Comparison of ENCODE assay signal across 11 mouse cellular contexts in the genomic region with DNA sequence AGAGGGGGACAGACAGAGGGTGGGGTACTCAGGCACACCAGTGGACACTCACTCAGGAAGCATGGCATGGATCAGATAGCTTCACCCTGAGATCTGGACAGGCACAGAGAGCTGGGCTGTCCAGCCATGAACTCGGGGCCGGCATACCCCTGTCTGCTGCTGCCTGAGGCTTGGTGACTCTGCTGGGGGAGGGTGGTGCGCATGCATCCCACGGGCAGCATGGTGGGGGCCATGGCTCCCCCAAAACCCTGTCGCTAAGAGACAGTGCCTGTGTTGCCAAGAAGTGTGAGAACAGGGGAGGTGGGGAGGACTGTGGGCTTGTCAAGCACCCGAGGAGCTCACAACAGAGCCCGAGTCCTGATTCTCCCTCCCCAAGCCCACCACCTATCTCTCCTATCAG. TPM values are rescaled to one million over a fixed set of nuclear protein-coding genes. Genes with fewer than 3 reads are reported as not detected.
DNase-seq lines count a peak whose midpoint lies in the region; ATAC-seq and TF ChIP-seq lines count a peak whose summit lies in the region.
"Had no signal": no experiment of that assay in that cellular context is flagged by ENCODE, and none has a peak within 500 bp of the region (broad histone marks: within the 10 kb centered on the region; RNA-seq: fewer than 3 reads in every experiment).

No protein-coding gene starts in this region.

- no peak for TF ChIP-seq CTCF in lung, embryonic 14.5 days (IDR thresholded peaks at IDR 0.05; ENCODE audit: low read depth)
- no peak for TF ChIP-seq CTCF in lung, postnatal 0 days (IDR thresholded peaks at IDR 0.05)

- no peak for TF ChIP-seq EP300 in lung, postnatal 0 days (IDR thresholded peaks at IDR 0.05)

- 0 out of 2 replicates have a peak, but pooled peaks have one; percentile 31 for ATAC-seq in forebrain, embryonic 13.5 days
- no peak for ATAC-seq in forebrain, embryonic 12.5 days (ENCODE audit: low FRiP score)
- peak; percentile 48; the same call in 1 of the 2 replicates for ATAC-seq in lung, embryonic 14.5 days (ENCODE audit: insufficient read depth)
- no peak for ATAC-seq in lung, postnatal 0 days
- ATAC-seq in stomach, embryonic 14.5 days (ENCODE audit: insufficient number of reproducible peaks, insufficient read depth, low FRiP score, low read depth): 0 out of 2 replicates have a peak, but pooled peaks have one; percentile 15
- ATAC-seq: intestine, embryonic 15.5 days had no signal

- no peak overlapping the region for H3K9ac ChIP-seq in forebrain, embryonic 13.5 days
- no peak overlapping the region for H3K9ac ChIP-seq in forebrain, embryonic 12.5 days
- no peak overlapping the region for H3K9ac ChIP-seq in lung, embryonic 14.5 days
- no peak overlapping the region for H3K9ac ChIP-seq in lung, postnatal 0 days (replicated peaks; ENCODE audit: low read depth)
- no peak overlapping the region for H3K9ac ChIP-seq in stomach, embryonic 14.5 days (replicated peaks; ENCODE audit: low read depth, low read length)
- H3K9ac ChIP-seq: intestine, embryonic 15.5 days; liver, embryonic 14.5 days had no signal

- peaks cover 3% of the 10 kb centered on the region; the same call in 1 of the 2 replicates for H3K27me3 ChIP-seq in forebrain, embryonic 13.5 days
- peaks cover 18% of the 10 kb centered on the region for H3K27me3 ChIP-seq in forebrain, embryonic 12.5 days
- no peaks in the 10 kb centered on the region; the same call in 1 of the 2 replicates for H3K27me3 ChIP-seq in lung, embryonic 14.5 days (ENCODE audit: insufficient read depth, low read length)
- H3K27me3 ChIP-seq in lung, postnatal 0 days (replicated peaks; ENCODE audit: insufficient read depth, low read length): no peaks in the 10 kb centered on the region
- 0 out of 2 replicates have a peak, but pooled peaks cover 5% of the 10 kb centered on the region for H3K27me3 ChIP-seq in stomach, embryonic 14.5 days (ENCODE audit: control insufficient read depth, insufficient read depth, low read length)

- DNase-seq in lung, embryonic 14.5 days: no peak
- no peak for DNase-seq in lung, postnatal 0 days (ENCODE audit: low spot score)
- DNase-seq in left cerebral cortex, postnatal 14 days (ENCODE audit: low spot score in 2 of 2): peak; percentile 66 to 87
- DNase-seq in embryo, embryonic 10 days (ENCODE audit: low spot score): no peak
- DNase-seq in gastrocnemius, postnatal 14 days: no peak

- H3K27ac ChIP-seq in forebrain, embryonic 13.5 days: no peak overlapping the region
- no peak overlapping the region for H3K27ac ChIP-seq in forebrain, embryonic 12.5 days
- H3K27ac ChIP-seq in lung, embryonic 14.5 days (ENCODE audit: low read depth): no peak overlapping the region
- H3K27ac ChIP-seq in lung, postnatal 0 days (ENCODE audit: low read length): no peak overlapping the region
- no peak overlapping the region for H3K27ac ChIP-seq in stomach, embryonic 14.5 days (ENCODE audit: low read length)
- H3K27ac ChIP-seq: intestine, embryonic 15.5 days; liver, embryonic 14.5 days had no signal

- H3K9me3 ChIP-seq in forebrain, embryonic 13.5 days (replicated peaks): no peaks in the 10 kb centered on the region
- H3K9me3 ChIP-seq in forebrain, embryonic 12.5 days: no peaks in the 10 kb centered on the region
- no peaks in the 10 kb centered on the region for H3K9me3 ChIP-seq in lung, embryonic 14.5 days (ENCODE audit: low read depth, low read length)
- no peaks in the 10 kb centered on the region for H3K9me3 ChIP-seq in lung, postnatal 0 days (ENCODE audit: low read length)
- H3K9me3 ChIP-seq in stomach, embryonic 14.5 days (ENCODE audit: control insufficient read depth, low read depth, low read length): no peaks in the 10 kb centered on the region
- H3K9me3 ChIP-seq: intestine, embryonic 15.5 days had no signal

- intact Hi-C loops in left cerebral cortex, postnatal 14 days (cut with DNase I): no loop called here
- intact Hi-C loops in gastrocnemius, postnatal 14 days (cut with DNase I; ENCODE audit: low total_unique reads): no loop called here

- peaks cover 6% of the 10 kb centered on the region for H3K4me1 ChIP-seq in forebrain, embryonic 13.5 days
- H3K4me1 ChIP-seq in forebrain, embryonic 12.5 days: peaks cover 8% of the 10 kb centered on the region; the same call in 1 of the 2 replicates
- H3K4me1 ChIP-seq in lung, embryonic 14.5 days (ENCODE audit: insufficient read depth): no peaks in the 10 kb centered on the region
- H3K4me1 ChIP-seq in lung, postnatal 0 days (ENCODE audit: insufficient read depth, low read depth, low read length): no peaks in the 10 kb centered on the region
- no peaks in the 10 kb centered on the region for H3K4me1 ChIP-seq in stomach, embryonic 14.5 days (ENCODE audit: control insufficient read depth, insufficient read depth, low read length)
- H3K4me1 ChIP-seq: intestine, embryonic 15.5 days had no signal

- no peak overlapping the region for H3K4me3 ChIP-seq in forebrain, embryonic 13.5 days
- H3K4me3 ChIP-seq in forebrain, embryonic 12.5 days (replicated peaks): no peak overlapping the region
- no peak overlapping the region for H3K4me3 ChIP-seq in lung, embryonic 14.5 days (ENCODE audit: low read depth, low read length)
- H3K4me3 ChIP-seq in lung, postnatal 0 days (ENCODE audit: low read depth, low read length): no peak overlapping the region
- H3K4me3 ChIP-seq in stomach, embryonic 14.5 days (ENCODE audit: low read depth, low read length): no peak overlapping the region
- H3K4me3 ChIP-seq: intestine, embryonic 15.5 days; myocyte had no signal

- no peak overlapping the region for H3K4me2 ChIP-seq in forebrain, embryonic 13.5 days
- no peak overlapping the region for H3K4me2 ChIP-seq in forebrain, embryonic 12.5 days
- H3K4me2 ChIP-seq in lung, embryonic 14.5 days: no peak overlapping the region; the same call in 1 of the 2 replicates
- H3K4me2 ChIP-seq in lung, postnatal 0 days (replicated peaks; ENCODE audit: low read depth, low read length): no peak overlapping the region
- no peak overlapping the region for H3K4me2 ChIP-seq in stomach, embryonic 14.5 days (replicated peaks; ENCODE audit: low read depth, low read length)
- H3K4me2 ChIP-seq: intestine, embryonic 15.5 days had no signal

- 60% methylated on average over 7 of the region's 7 CpGs for WGBS in forebrain, embryonic 13.5 days
- WGBS in forebrain, embryonic 12.5 days: 75% methylated on average over 7 of the region's 7 CpGs
- WGBS in lung, embryonic 14.5 days: 36% methylated on average over 7 of the region's 7 CpGs
- WGBS in lung, postnatal 0 days: 45% methylated on average over 7 of the region's 7 CpGs
- 54% methylated on average over 7 of the region's 7 CpGs for WGBS in stomach, embryonic 14.5 days

- peaks cover 13% of the 10 kb centered on the region; the same call in 1 of the 2 replicates for H3K36me3 ChIP-seq in forebrain, embryonic 13.5 days (ENCODE audit: poor library complexity, severe bottlenecking)
- H3K36me3 ChIP-seq in forebrain, embryonic 12.5 days (replicated peaks): no peaks in the 10 kb centered on the region; the same call in 1 of the 2 replicates
- H3K36me3 ChIP-seq in lung, embryonic 14.5 days (ENCODE audit: insufficient read depth): no peaks in the 10 kb centered on the region
- H3K36me3 ChIP-seq in lung, postnatal 0 days (ENCODE audit: insufficient read depth, low read length): no peaks in the 10 kb centered on the region
- no peaks in the 10 kb centered on the region for H3K36me3 ChIP-seq in stomach, embryonic 14.5 days (ENCODE audit: control insufficient read depth, insufficient read depth, low read length)
- H3K36me3 ChIP-seq: intestine, embryonic 15.5 days had no signal

RNA-seq across cellular contexts. Expression of a gene that starts 0.8 kb away (rescaled TPM):
- 1.5 and 2.0 TPM in 2 replicates for polyA plus RNA-seq in forebrain, embryonic 13.5 days (2015; fragmentation: Nextera tagmentation; extraction: Ambion mirVana)
- 0.55 and 0.90 TPM in 2 replicates for polyA plus RNA-seq in forebrain, embryonic 12.5 days (2016; fragmentation: Nextera tagmentation; extraction: Ambion mirVana)
- polyA plus RNA-seq in lung, embryonic 14.5 days (2014; fragmentation: Nextera tagmentation; extraction: Ambion mirVana): 0.15 and 0.25 TPM in 2 replicates
- polyA plus RNA-seq in lung, postnatal 0 days (2015; fragmentation: Nextera tagmentation; extraction: Ambion mirVana): not detected in 2 replicates
- total RNA-seq in left cerebral cortex, postnatal 14 days (2021): 100 to 1,000 TPM; 184 to 205 TPM
- 0.19 and 0.24 TPM in 2 replicates for polyA plus RNA-seq in stomach, embryonic 14.5 days (2014; fragmentation: Nextera tagmentation; extraction: Ambion mirVana)
- under 1 TPM in 1 of 2 experiments, not detected in 1; 0.16 TPM for total RNA-seq in gastrocnemius, postnatal 14 days (2021)
- polyA plus RNA-seq: myocyte had no signal

RNA-seq across cellular contexts. Expression of a gene that starts 13.7 kb away (rescaled TPM):
- polyA plus RNA-seq in forebrain, embryonic 13.5 days (2015; fragmentation: Nextera tagmentation; extraction: Ambion mirVana): not detected in 2 replicates
- not detected in 2 replicates for polyA plus RNA-seq in forebrain, embryonic 12.5 days (2016; fragmentation: Nextera tagmentation; extraction: Ambion mirVana)
- polyA plus RNA-seq in lung, embryonic 14.5 days (2014; fragmentation: Nextera tagmentation; extraction: Ambion mirVana): not detected in 2 replicates
- polyA plus RNA-seq in lung, postnatal 0 days (2015; fragmentation: Nextera tagmentation; extraction: Ambion mirVana): not detected in 2 replicates
- under 1 TPM; 0.33 to 0.61 TPM for total RNA-seq in left cerebral cortex, postnatal 14 days (2021)
- not detected in 2 replicates for polyA plus RNA-seq in stomach, embryonic 14.5 days (2014; fragmentation: Nextera tagmentation; extraction: Ambion mirVana)
- not detected for total RNA-seq in gastrocnemius, postnatal 14 days (2021)
- polyA plus RNA-seq: intestine, embryonic 15.5 days; liver, embryonic 14.5 days; myocyte had no signal

RNA-seq across cellular contexts. Expression of a gene that starts 20.6 kb away (rescaled TPM):
- polyA plus RNA-seq in forebrain, embryonic 13.5 days (2015; fragmentation: Nextera tagmentation; extraction: Ambion mirVana): 21.7 and 23.3 TPM in 2 replicates
- 17.8 and 18.6 TPM in 2 replicates for polyA plus RNA-seq in forebrain, embryonic 12.5 days (2016; fragmentation: Nextera tagmentation; extraction: Ambion mirVana)
- polyA plus RNA-seq in lung, embryonic 14.5 days (2014; fragmentation: Nextera tagmentation; extraction: Ambion mirVana): 2.8 and 3.1 TPM in 2 replicates
- 0.23 and 0.42 TPM in 2 replicates for polyA plus RNA-seq in lung, postnatal 0 days (2015; fragmentation: Nextera tagmentation; extraction: Ambion mirVana)
- 10 to 100 TPM; 53.5 to 70.2 TPM for total RNA-seq in left cerebral cortex, postnatal 14 days (2021)
- polyA plus RNA-seq in stomach, embryonic 14.5 days (2014; fragmentation: Nextera tagmentation; extraction: Ambion mirVana): 3.9 and 4.4 TPM in 2 replicates
- 1 to 10 TPM in 1 of 2 experiments, under 1 TPM in 1; 0.74 to 1.3 TPM for total RNA-seq in gastrocnemius, postnatal 14 days (2021)

RNA-seq across cellular contexts. Expression of a gene that starts 29.0 kb away (rescaled TPM):
- polyA plus RNA-seq in forebrain, embryonic 13.5 days (2015; fragmentation: Nextera tagmentation; extraction: Ambion mirVana): 17.9 and 18.1 TPM in 2 replicates
- polyA plus RNA-seq in forebrain, embryonic 12.5 days (2016; fragmentation: Nextera tagmentation; extraction: Ambion mirVana): 19.0 and 19.8 TPM in 2 replicates
- polyA plus RNA-seq in lung, embryonic 14.5 days (2014; fragmentation: Nextera tagmentation; extraction: Ambion mirVana): 52.1 and 55.4 TPM in 2 replicates
- 37.4 and 37.6 TPM in 2 replicates for polyA plus RNA-seq in lung, postnatal 0 days (2015; fragmentation: Nextera tagmentation; extraction: Ambion mirVana)
- total RNA-seq in left cerebral cortex, postnatal 14 days (2021): 10 to 100 TPM; 18.6 to 19.5 TPM
- polyA plus RNA-seq in stomach, embryonic 14.5 days (2014; fragmentation: Nextera tagmentation; extraction: Ambion mirVana): 43.4 and 44.0 TPM in 2 replicates
- total RNA-seq in gastrocnemius, postnatal 14 days (2021): 10 to 100 TPM; 11.5 to 13.8 TPM

RNA-seq across cellular contexts. Expression of a gene that starts 32.5 kb away (rescaled TPM):
- 65.5 and 70.4 TPM in 2 replicates for polyA plus RNA-seq in forebrain, embryonic 13.5 days (2015; fragmentation: Nextera tagmentation; extraction: Ambion mirVana)
- 52.5 and 59.9 TPM in 2 replicates for polyA plus RNA-seq in forebrain, embryonic 12.5 days (2016; fragmentation: Nextera tagmentation; extraction: Ambion mirVana)
- 66.6 and 68.6 TPM in 2 replicates for polyA plus RNA-seq in lung, embryonic 14.5 days (2014; fragmentation: Nextera tagmentation; extraction: Ambion mirVana)
- polyA plus RNA-seq in lung, postnatal 0 days (2015; fragmentation: Nextera tagmentation; extraction: Ambion mirVana): 54.8 and 57.5 TPM in 2 replicates
- total RNA-seq in left cerebral cortex, postnatal 14 days (2021): 10 to 100 TPM; 11.7 to 16.0 TPM
- polyA plus RNA-seq in stomach, embryonic 14.5 days (2014; fragmentation: Nextera tagmentation; extraction: Ambion mirVana): 49.7 and 62.4 TPM in 2 replicates
- 10 to 100 TPM; 30.5 to 40.5 TPM for total RNA-seq in gastrocnemius, postnatal 14 days (2021)

Comparison
In these comparisons a context has a peak if more than half of its experiments do, and no peak if none do; other contexts are left out.
1. ATAC-seq: peak in forebrain, embryonic 13.5 days (single experiment), lung, embryonic 14.5 days (single experiment) and stomach, embryonic 14.5 days (single experiment); none in forebrain, embryonic 12.5 days (single experiment) and lung, postnatal 0 days (single experiment).
2. DNase-seq: peak in left cerebral cortex, postnatal 14 days (2 of 2); none in lung, embryonic 14.5 days (single experiment), lung, postnatal 0 days (single experiment), embryo, embryonic 10 days (single experiment) and gastrocnemius, postnatal 14 days (single experiment).